18 mouse cellular contexts compared by ENCODE assay signal in the genomic region with DNA sequence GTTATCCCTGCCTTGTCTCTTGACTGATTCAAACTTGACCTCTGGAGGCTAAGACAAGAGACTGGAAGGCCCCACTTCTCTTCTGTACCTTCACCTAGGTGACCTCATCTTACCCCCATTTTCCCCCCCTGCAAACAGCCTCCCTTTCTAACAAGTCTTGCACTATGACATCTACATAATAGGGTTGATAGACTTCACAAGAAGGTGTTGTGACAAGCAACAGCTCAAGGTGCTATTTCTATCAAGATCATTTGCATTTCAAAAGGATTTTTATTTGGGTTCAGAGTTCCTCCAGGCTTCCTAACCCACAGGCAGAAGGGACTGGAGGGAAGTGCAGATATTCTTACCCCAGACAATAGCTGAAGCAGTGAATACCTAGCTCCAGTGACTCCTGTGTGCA. TPM values are rescaled to one million over a fixed set of nuclear protein-coding genes. Genes with fewer than 3 reads are reported as not detected.
DNase-seq lines count a peak whose midpoint lies in the region; ATAC-seq and TF ChIP-seq lines count a peak whose summit lies in the region.
"Had no signal": no experiment of that assay in that cellular context is flagged by ENCODE, and none has a peak within 500 bp of the region (broad histone marks: within the 10 kb centered on the region; RNA-seq: fewer than 3 reads in every experiment).

No protein-coding gene starts in this region.

- H3K9me3 ChIP-seq in forebrain, postnatal 0 days (ENCODE audit: low read length) = no peaks in the 10 kb centered on the region
- no peaks in the 10 kb centered on the region for H3K9me3 ChIP-seq in forebrain, embryonic 13.5 days (replicated peaks)
- no peaks in the 10 kb centered on the region for H3K9me3 ChIP-seq in midbrain, embryonic 11.5 days (ENCODE audit: control insufficient read depth, low read length)
- no peaks in the 10 kb centered on the region for H3K9me3 ChIP-seq in midbrain, embryonic 15.5 days
- H3K9me3 ChIP-seq: embryonic facial prominence, embryonic 10.5 days; embryonic facial prominence, embryonic 12.5 days; forebrain, embryonic 12.5 days; forebrain, embryonic 15.5 days had no signal

- no peaks in the 10 kb centered on the region for H3K4me1 ChIP-seq in forebrain, postnatal 0 days (ENCODE audit: insufficient read depth)
- 0 out of 2 replicates have a peak, but pooled peaks cover 4% of the 10 kb centered on the region for H3K4me1 ChIP-seq in forebrain, embryonic 13.5 days
- no peaks in the 10 kb centered on the region for H3K4me1 ChIP-seq in midbrain, embryonic 11.5 days (ENCODE audit: control insufficient read depth, insufficient read depth, low read length)
- H3K4me1 ChIP-seq in midbrain, embryonic 15.5 days = no peaks in the 10 kb centered on the region
- H3K4me1 ChIP-seq: embryonic facial prominence, embryonic 12.5 days; forebrain, embryonic 12.5 days had no signal

- no peaks in the 10 kb centered on the region for H3K27me3 ChIP-seq in forebrain, postnatal 0 days (ENCODE audit: insufficient read depth, low read length)
- H3K27me3 ChIP-seq in forebrain, embryonic 13.5 days = no peaks in the 10 kb centered on the region
- no peaks in the 10 kb centered on the region for H3K27me3 ChIP-seq in midbrain, embryonic 11.5 days (ENCODE audit: control insufficient read depth, insufficient read depth, low read length)
- H3K27me3 ChIP-seq in midbrain, embryonic 15.5 days (replicated peaks) = no peaks in the 10 kb centered on the region
- H3K27me3 ChIP-seq: embryonic facial prominence, embryonic 12.5 days; forebrain, embryonic 12.5 days; forebrain, embryonic 15.5 days had no signal

- no peak overlapping the region for H3K9ac ChIP-seq in forebrain, postnatal 0 days
- no peak overlapping the region for H3K9ac ChIP-seq in forebrain, embryonic 13.5 days
- no peak overlapping the region for H3K9ac ChIP-seq in midbrain, embryonic 11.5 days (ENCODE audit: low read length)
- H3K9ac ChIP-seq in midbrain, embryonic 15.5 days = no peak overlapping the region
- H3K9ac ChIP-seq: embryonic facial prominence, embryonic 12.5 days; forebrain, embryonic 12.5 days; forebrain, embryonic 15.5 days had no signal

- no peak overlapping the region for H3K27ac ChIP-seq in forebrain, postnatal 0 days (ENCODE audit: low read depth, low read length)
- no peak overlapping the region for H3K27ac ChIP-seq in forebrain, embryonic 13.5 days
- H3K27ac ChIP-seq in midbrain, embryonic 11.5 days (ENCODE audit: low read depth, low read length) = no peak overlapping the region
- no peak overlapping the region for H3K27ac ChIP-seq in midbrain, embryonic 15.5 days
- H3K27ac ChIP-seq: embryonic facial prominence, embryonic 10.5 days; embryonic facial prominence, embryonic 12.5 days; forebrain, embryonic 12.5 days; forebrain, embryonic 15.5 days had no signal

- H3K4me2 ChIP-seq in forebrain, postnatal 0 days (ENCODE audit: low read depth) = no peak overlapping the region
- H3K4me2 ChIP-seq in forebrain, embryonic 13.5 days = no peak overlapping the region
- no peak overlapping the region for H3K4me2 ChIP-seq in midbrain, embryonic 11.5 days
- H3K4me2 ChIP-seq in midbrain, embryonic 15.5 days = no peak overlapping the region
- H3K4me2 ChIP-seq: embryonic facial prominence, embryonic 12.5 days; forebrain, embryonic 12.5 days; forebrain, embryonic 15.5 days had no signal

- no peak overlapping the region for H3K4me3 ChIP-seq in forebrain, postnatal 0 days (ENCODE audit: low read depth, low read length)
- no peak overlapping the region for H3K4me3 ChIP-seq in forebrain, embryonic 13.5 days
- no peak overlapping the region for H3K4me3 ChIP-seq in midbrain, embryonic 11.5 days (ENCODE audit: low read depth, low read length)
- no peak overlapping the region for H3K4me3 ChIP-seq in midbrain, embryonic 15.5 days
- H3K4me3 ChIP-seq: embryonic facial prominence, embryonic 10.5 days; embryonic facial prominence, embryonic 12.5 days; forebrain, embryonic 12.5 days; forebrain, embryonic 15.5 days had no signal

- DNase-seq in forebrain, postnatal 0 days = no peak
- DNase-seq in midbrain, embryonic 11.5 days (ENCODE audit: low spot score, missing footprints) = peak; percentile 73
- peak; percentile 8 for DNase-seq in telencephalon, adult 2 months (ENCODE audit: low read depth, low spot score)
- no peak for DNase-seq in thymus, postnatal 4 days
- DNase-seq: adrenal gland, adult 2 months; adrenal gland, postnatal 10 days; adrenal gland, postnatal 25 days; cerebellum, adult 11-12 months; cerebellum, adult 2 months; cerebellum, adult 9-10 months; cerebellum, postnatal 10 days; cerebellum, postnatal 25 days had no signal

- H3K36me3 ChIP-seq in forebrain, postnatal 0 days (ENCODE audit: insufficient read depth) = peaks cover 29% of the 10 kb centered on the region
- H3K36me3 ChIP-seq in forebrain, embryonic 13.5 days (ENCODE audit: poor library complexity, severe bottlenecking) = peaks cover 57% of the 10 kb centered on the region
- peaks cover 10% of the 10 kb centered on the region; the same call in 1 of the 2 replicates for H3K36me3 ChIP-seq in midbrain, embryonic 11.5 days (ENCODE audit: control insufficient read depth, insufficient read depth, low read length)
- H3K36me3 ChIP-seq in midbrain, embryonic 15.5 days (replicated peaks) = peaks cover 22% of the 10 kb centered on the region; the same call in 1 of the 2 replicates

- ATAC-seq in forebrain, postnatal 0 days = peak; percentile 84
- ATAC-seq in forebrain, embryonic 13.5 days = no peak
- no peak for ATAC-seq in midbrain, embryonic 11.5 days (ENCODE audit: low FRiP score)
- ATAC-seq in midbrain, embryonic 15.5 days (replicated peaks) = no peak
- ATAC-seq: forebrain, embryonic 15.5 days had no signal

- no peak for TF ChIP-seq CTCF in forebrain, postnatal 0 days (IDR thresholded peaks at IDR 0.05; ENCODE audit: low read depth)

RNA-seq across cellular contexts. Expression of a gene that starts 44.3 kb away (rescaled TPM):
- 29.4 and 36.2 TPM in 2 replicates for total RNA-seq in forebrain, postnatal 0 days (2014; rRNA removed)
- polyA plus RNA-seq in forebrain, postnatal 0 days (2015; fragmentation: Nextera tagmentation; extraction: Ambion mirVana) = 58.8 and 59.7 TPM in 2 replicates
- polyA plus RNA-seq in forebrain, embryonic 13.5 days (2015; fragmentation: Nextera tagmentation; extraction: Ambion mirVana) = 74.0 and 88.8 TPM in 2 replicates
- 80.7 and 100 TPM in 2 replicates for polyA plus RNA-seq in midbrain, embryonic 11.5 days (2014; fragmentation: Nextera tagmentation; extraction: Ambion mirVana)
- 52.4 and 56.2 TPM in 2 replicates for polyA plus RNA-seq in midbrain, embryonic 15.5 days (2015; fragmentation: Nextera tagmentation; extraction: Ambion mirVana)

Comparison
In these comparisons a context has a peak if more than half of its experiments do, and no peak if none do; other contexts are left out.
1. DNase-seq: peak in midbrain, embryonic 11.5 days (single experiment) and telencephalon, adult 2 months (single experiment); none in forebrain, postnatal 0 days (single experiment) and thymus, postnatal 4 days (single experiment).